Mouse (Mus musculus): ENCODE results near the gene Mgll. TPM values are rescaled to one million over a fixed set of nuclear protein-coding genes. Genes with fewer than 3 reads are reported as not detected.

Mgll gene
- polyA plus RNA-seq, 1 experiment from 2014 or later = 4.4 TPM

GRCm38 (mm10) chr6:88815489-88815888 lies 91.3 kb downstream of the Mgll start:
- no peaks in the 10 kb centered on the region for H3K36me3 ChIP-seq (ENCODE audit: control insufficient read depth, insufficient read depth, low read length)
- ATAC-seq (replicated peaks; ENCODE audit: low FRiP score) = no peak
- no peak overlapping the region for H3K27ac ChIP-seq (ENCODE audit: low read depth, low read length)
- no peak overlapping the region for H3K4me2 ChIP-seq (ENCODE audit: low read depth, low read length, severe bottlenecking)
- 86% methylated on average over 3 of the region's 3 CpGs for WGBS
- no peak overlapping the region for H3K9ac ChIP-seq (ENCODE audit: low read length)
- no peak overlapping the region for H3K4me3 ChIP-seq (ENCODE audit: low read depth, low read length)
- H3K27me3 ChIP-seq (ENCODE audit: control insufficient read depth, insufficient read depth, low read length) = no peaks in the 10 kb centered on the region
- DNase-seq (ENCODE audit: low spot score) = no peak
- no peaks in the 10 kb centered on the region for H3K9me3 ChIP-seq (ENCODE audit: control insufficient read depth, low read length)
- H3K4me1 ChIP-seq (replicated peaks; ENCODE audit: control insufficient read depth, insufficient read depth, low read length) = no peaks in the 10 kb centered on the region

- no peak overlapping the region for H3K27ac ChIP-seq (ENCODE audit: low read depth, low read length)
- DNase-seq (ENCODE audit: low spot score) (no peak), ATAC-seq (replicated peaks; ENCODE audit: low FRiP score) (no peak)
- no peak overlapping the region for H3K9ac ChIP-seq (ENCODE audit: low read length)
- no peak overlapping the region for H3K4me3 ChIP-seq (ENCODE audit: low read depth, low read length)
- no peaks in the 10 kb centered on the region for H3K27me3 ChIP-seq (ENCODE audit: control insufficient read depth, insufficient read depth, low read length)
- H3K36me3 ChIP-seq (ENCODE audit: control insufficient read depth, insufficient read depth, low read length) = no peaks in the 10 kb centered on the region
- H3K4me1 ChIP-seq (replicated peaks; ENCODE audit: control insufficient read depth, insufficient read depth, low read length) = no peaks in the 10 kb centered on the region
- H3K9me3 ChIP-seq (ENCODE audit: control insufficient read depth, low read length) = no peaks in the 10 kb centered on the region
- WGBS = 91% methylated on average over 3 of the region's 3 CpGs
- no peak overlapping the region for H3K4me2 ChIP-seq (ENCODE audit: low read depth, low read length, severe bottlenecking)
Measured at GRCm38 (mm10) chr6:88816913-88817312, 92.7 kb downstream of the Mgll start.

GRCm38 (mm10) chr6:88820853-88821252 lies 96.6 kb downstream of the Mgll start:
- no peak overlapping the region for H3K27ac ChIP-seq (ENCODE audit: low read depth, low read length)
- DNase-seq (ENCODE audit: low spot score) = no peak
- H3K4me2 ChIP-seq (ENCODE audit: low read depth, low read length, severe bottlenecking) = no peak overlapping the region
- H3K9me3 ChIP-seq (ENCODE audit: control insufficient read depth, low read length) = no peaks in the 10 kb centered on the region
- 64% methylated on average over 3 of the region's 3 CpGs for WGBS
- no peak for ATAC-seq (replicated peaks; ENCODE audit: low FRiP score)
- H3K4me1 ChIP-seq (replicated peaks; ENCODE audit: control insufficient read depth, insufficient read depth, low read length) = no peaks in the 10 kb centered on the region
- no peak overlapping the region for H3K4me3 ChIP-seq (ENCODE audit: low read depth, low read length)
- H3K9ac ChIP-seq (ENCODE audit: low read length) = no peak overlapping the region
- no peaks in the 10 kb centered on the region for H3K27me3 ChIP-seq (ENCODE audit: control insufficient read depth, insufficient read depth, low read length)
- H3K36me3 ChIP-seq (ENCODE audit: control insufficient read depth, insufficient read depth, low read length) = no peaks in the 10 kb centered on the region

GRCm38 (mm10) chr6:88821294-88821693 lies 97.1 kb downstream of the Mgll start:
- Histone ChIP-seq H3K36me3 (ENCODE audit: control insufficient read depth, insufficient read depth, low read length) (no peaks in the 10 kb centered on the region), H3K27ac (ENCODE audit: low read depth, low read length) (no peak overlapping the region), H3K4me2 (ENCODE audit: low read depth, low read length, severe bottlenecking) (no peak overlapping the region), H3K4me1 (replicated peaks; ENCODE audit: control insufficient read depth, insufficient read depth, low read length) (no peaks in the 10 kb centered on the region), H3K27me3 (ENCODE audit: control insufficient read depth, insufficient read depth, low read length) (no peaks in the 10 kb centered on the region), H3K4me3 (ENCODE audit: low read depth, low read length) (no peak overlapping the region), H3K9me3 (ENCODE audit: control insufficient read depth, low read length) (no peaks in the 10 kb centered on the region), H3K9ac (ENCODE audit: low read length) (no peak overlapping the region)
- WGBS = 95% methylated on average over 6 of the region's 6 CpGs
- no peak for DNase-seq (ENCODE audit: low spot score)
- ATAC-seq (replicated peaks; ENCODE audit: low FRiP score) = no peak

- 83% methylated on average over 11 of the region's 11 CpGs for WGBS
- Histone ChIP-seq H3K27ac (ENCODE audit: low read depth, low read length) (no peak overlapping the region), H3K4me3 (ENCODE audit: low read depth, low read length) (no peak overlapping the region), H3K27me3 (ENCODE audit: control insufficient read depth, insufficient read depth, low read length) (no peaks in the 10 kb centered on the region), H3K4me1 (replicated peaks; ENCODE audit: control insufficient read depth, insufficient read depth, low read length) (no peaks in the 10 kb centered on the region), H3K9me3 (ENCODE audit: control insufficient read depth, low read length) (no peaks in the 10 kb centered on the region), H3K9ac (ENCODE audit: low read length) (no peak overlapping the region), H3K4me2 (ENCODE audit: low read depth, low read length, severe bottlenecking) (no peak overlapping the region), H3K36me3 (ENCODE audit: control insufficient read depth, insufficient read depth, low read length) (no peaks in the 10 kb centered on the region)
- DNase-seq (ENCODE audit: low spot score) (no peak), ATAC-seq (replicated peaks; ENCODE audit: low FRiP score) (no peak)
Measured at GRCm38 (mm10) chr6:88821901-88822300, 97.7 kb downstream of the Mgll start.

- Histone ChIP-seq H3K4me1 (replicated peaks; ENCODE audit: control insufficient read depth, insufficient read depth, low read length) (no peaks in the 10 kb centered on the region), H3K4me2 (ENCODE audit: low read depth, low read length, severe bottlenecking) (no peak overlapping the region), H3K27me3 (ENCODE audit: control insufficient read depth, insufficient read depth, low read length) (no peaks in the 10 kb centered on the region), H3K27ac (ENCODE audit: low read depth, low read length) (no peak overlapping the region), H3K36me3 (ENCODE audit: control insufficient read depth, insufficient read depth, low read length) (no peaks in the 10 kb centered on the region), H3K4me3 (ENCODE audit: low read depth, low read length) (no peak overlapping the region), H3K9me3 (ENCODE audit: control insufficient read depth, low read length) (no peaks in the 10 kb centered on the region), H3K9ac (ENCODE audit: low read length) (no peak overlapping the region)
- no peak for ATAC-seq (replicated peaks; ENCODE audit: low FRiP score)
- 73% methylated on average over 7 of the region's 7 CpGs for WGBS
- DNase-seq (ENCODE audit: low spot score) = no peak
Measured at GRCm38 (mm10) chr6:88824183-88824582, 100.0 kb downstream of the Mgll start.

GRCm38 (mm10) chr6:88826088-88826487 lies 101.9 kb downstream of the Mgll start:
- 66% methylated on average over 3 of the region's 3 CpGs for WGBS
- Histone ChIP-seq H3K9me3 (ENCODE audit: control insufficient read depth, low read length) (no peaks in the 10 kb centered on the region), H3K36me3 (ENCODE audit: control insufficient read depth, insufficient read depth, low read length) (no peaks in the 10 kb centered on the region), H3K27me3 (ENCODE audit: control insufficient read depth, insufficient read depth, low read length) (no peaks in the 10 kb centered on the region), H3K9ac (ENCODE audit: low read length) (no peak overlapping the region), H3K4me1 (replicated peaks; ENCODE audit: control insufficient read depth, insufficient read depth, low read length) (no peaks in the 10 kb centered on the region), H3K4me2 (ENCODE audit: low read depth, low read length, severe bottlenecking) (no peak overlapping the region), H3K4me3 (ENCODE audit: low read depth, low read length) (no peak overlapping the region), H3K27ac (ENCODE audit: low read depth, low read length) (no peak overlapping the region)
- DNase-seq (ENCODE audit: low spot score) (no peak), ATAC-seq (replicated peaks; ENCODE audit: low FRiP score) (no peak)

GRCm38 (mm10) chr6:88826545-88826944 lies 102.3 kb downstream of the Mgll start:
- DNase-seq (ENCODE audit: low spot score) = peak; percentile 78
- H3K36me3 ChIP-seq (ENCODE audit: control insufficient read depth, insufficient read depth, low read length) = no peaks in the 10 kb centered on the region
- H3K27me3 ChIP-seq (ENCODE audit: control insufficient read depth, insufficient read depth, low read length) = no peaks in the 10 kb centered on the region
- no peak overlapping the region for H3K27ac ChIP-seq (ENCODE audit: low read depth, low read length)
- 40% methylated on average over 6 of the region's 6 CpGs for WGBS
- H3K4me1 ChIP-seq (replicated peaks; ENCODE audit: control insufficient read depth, insufficient read depth, low read length) = no peaks in the 10 kb centered on the region
- peak; percentile 64; the same call in 1 of the 2 replicates for ATAC-seq (replicated peaks; ENCODE audit: low FRiP score)
- H3K9me3 ChIP-seq (ENCODE audit: control insufficient read depth, low read length) = no peaks in the 10 kb centered on the region
- H3K9ac ChIP-seq (ENCODE audit: low read length) = no peak overlapping the region
- no peak overlapping the region for H3K4me2 ChIP-seq (ENCODE audit: low read depth, low read length, severe bottlenecking)
- H3K4me3 ChIP-seq (ENCODE audit: low read depth, low read length) = no peak overlapping the region

GRCm38 (mm10) chr6:88826965-88827364 lies 102.8 kb downstream of the Mgll start:
- Histone ChIP-seq H3K27me3 (ENCODE audit: control insufficient read depth, insufficient read depth, low read length) (no peaks in the 10 kb centered on the region), H3K27ac (ENCODE audit: low read depth, low read length) (no peak overlapping the region), H3K4me1 (replicated peaks; ENCODE audit: control insufficient read depth, insufficient read depth, low read length) (no peaks in the 10 kb centered on the region), H3K9me3 (ENCODE audit: control insufficient read depth, low read length) (no peaks in the 10 kb centered on the region), H3K4me3 (ENCODE audit: low read depth, low read length) (no peak overlapping the region), H3K36me3 (ENCODE audit: control insufficient read depth, insufficient read depth, low read length) (no peaks in the 10 kb centered on the region), H3K4me2 (ENCODE audit: low read depth, low read length, severe bottlenecking) (no peak overlapping the region), H3K9ac (ENCODE audit: low read length) (no peak overlapping the region)
- 81% methylated on average over 3 of the region's 3 CpGs for WGBS
- ATAC-seq (replicated peaks; ENCODE audit: low FRiP score) = no peak
- DNase-seq (ENCODE audit: low spot score) = no peak
